Mouse (Mus musculus) MN1 (cell line): ENCODE results near the gene Irf2bp2.

Source experiments
- DNase-seq: peaks from one replicate; pipeline ENCODE4 v3.0.0-alpha.2; 2016; ENCODE audit warnings: low spot score

Gene Irf2bp2

DNA sequence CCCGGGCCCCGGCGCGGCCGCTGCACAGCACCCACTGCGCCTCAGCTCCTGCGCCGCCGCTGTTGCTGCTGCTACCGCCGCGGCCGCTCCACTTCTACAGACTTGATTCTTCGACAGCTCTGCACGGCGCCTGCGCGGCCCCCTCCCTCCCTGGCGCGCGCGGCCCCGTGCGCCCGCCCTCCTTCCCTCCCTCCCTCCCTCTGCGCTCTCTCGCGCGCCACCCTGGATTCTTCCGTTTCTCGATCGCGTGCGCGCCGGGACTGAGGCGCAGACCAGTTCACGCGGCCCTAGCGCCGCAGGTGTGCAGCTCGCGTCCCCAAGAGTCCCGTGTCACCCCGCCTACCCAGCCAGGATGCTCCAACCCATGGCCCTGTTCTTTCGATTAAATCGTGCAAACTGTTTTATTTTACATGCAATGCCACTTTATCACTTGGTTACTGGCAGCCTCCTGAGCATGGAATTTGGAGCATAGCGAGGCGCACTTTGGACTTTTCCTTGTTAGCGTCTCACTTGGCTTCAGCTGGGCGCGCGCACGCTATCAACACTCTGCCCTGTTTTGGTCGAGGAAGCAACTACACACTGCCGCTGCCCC is at the start of gene Irf2bp2:
TSS of gene Irf2bp2 (minus strand) at position 98 of the 592 bp plus-strand sequence.
- peak; percentile 97 for DNase-seq

GRCm38 (mm10) chr8:126642665-126643064 is 48.9 kb upstream of the Irf2bp2 start:
- DNase-seq: no peak

- no peak for DNase-seq
These were observed 47.9 kb upstream of the Irf2bp2 start for GRCm38 (mm10) chr8:126641568-126642295.

- no peak for DNase-seq
These were observed 45.4 kb upstream of the Irf2bp2 start for GRCm38 (mm10) chr8:126639161-126639560.

GRCm38 (mm10) chr8:126638027-126638426 is 44.2 kb upstream of the Irf2bp2 start:
- no peak for DNase-seq

- no peak for DNase-seq
These were observed 40.8 kb upstream of the Irf2bp2 start for GRCm38 (mm10) chr8:126634541-126635048.

DNA sequence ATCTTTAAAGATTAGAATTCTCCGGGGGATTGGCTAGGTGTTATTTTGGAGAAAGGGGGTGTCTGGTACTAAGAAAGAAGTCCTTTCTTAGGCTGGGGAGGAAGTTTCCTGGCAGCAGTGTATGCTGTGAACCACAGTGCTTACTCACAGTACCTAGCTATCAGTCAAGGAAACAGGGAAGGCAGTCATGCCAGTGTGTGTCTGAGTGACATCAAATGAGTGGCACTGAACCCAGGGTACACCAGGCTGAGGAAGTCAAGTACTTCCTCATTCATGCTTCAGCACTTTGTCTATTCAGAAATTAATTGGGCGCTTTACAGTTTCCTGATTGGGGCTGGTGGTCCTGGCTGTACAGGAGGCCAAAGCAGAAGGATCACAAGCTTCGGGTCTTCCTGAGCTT is 34.8 kb upstream of the Irf2bp2 start:
- DNase-seq: no peak

GRCm38 (mm10) chr8:126626415-126626814 is 32.6 kb upstream of the Irf2bp2 start:
- DNase-seq: no peak

- DNase-seq: no peak
These were observed 28.5 kb upstream of the Irf2bp2 start for GRCm38 (mm10) chr8:126622111-126622795.

GRCm38 (mm10) chr8:126620721-126621120 is 26.9 kb upstream of the Irf2bp2 start:
- no peak for DNase-seq

- DNase-seq: no peak
These were observed 25.7 kb upstream of the Irf2bp2 start for GRCm38 (mm10) chr8:126619487-126619886.

GRCm38 (mm10) chr8:126617665-126618064 is 23.9 kb upstream of the Irf2bp2 start:
- DNase-seq: no peak

GRCm38 (mm10) chr8:126616736-126617135 is 22.9 kb upstream of the Irf2bp2 start:
- peak; percentile 38 for DNase-seq

GRCm38 (mm10) chr8:126615765-126616164 is 22.0 kb upstream of the Irf2bp2 start:
- no peak for DNase-seq

DNA sequence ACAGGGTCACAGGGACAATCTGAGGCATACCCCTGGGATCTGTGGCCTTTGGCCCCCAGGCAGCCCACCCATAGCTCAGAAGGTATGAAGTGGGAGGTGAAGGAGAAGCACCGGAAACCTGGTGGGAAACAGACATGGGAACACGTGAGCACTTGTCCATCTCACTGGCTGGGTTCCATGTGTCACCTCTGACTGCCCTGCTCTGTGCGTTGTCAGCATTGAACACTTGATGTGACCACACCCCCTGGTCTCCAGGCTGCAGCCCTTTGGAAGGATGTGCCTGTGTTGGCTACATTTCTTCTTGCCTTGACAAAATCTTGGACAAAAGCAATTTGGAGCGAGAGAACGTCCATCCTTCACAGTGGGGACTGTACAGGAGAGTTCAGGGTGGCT is 20.9 kb upstream of the Irf2bp2 start:
- peak; percentile 48 for DNase-seq

- peak; percentile 91 for DNase-seq
These were observed 20.4 kb upstream of the Irf2bp2 start for GRCm38 (mm10) chr8:126614062-126614739.

GRCm38 (mm10) chr8:126613143-126613542 is 19.4 kb upstream of the Irf2bp2 start:
- DNase-seq: no peak

GRCm38 (mm10) chr8:126612739-126613138 is 19.0 kb upstream of the Irf2bp2 start:
- DNase-seq: no peak

GRCm38 (mm10) chr8:126610713-126611112 is 16.9 kb upstream of the Irf2bp2 start:
- peak; percentile 45 for DNase-seq

GRCm38 (mm10) chr8:126609556-126610263 is 15.9 kb upstream of the Irf2bp2 start:
- no peak for DNase-seq

DNA sequence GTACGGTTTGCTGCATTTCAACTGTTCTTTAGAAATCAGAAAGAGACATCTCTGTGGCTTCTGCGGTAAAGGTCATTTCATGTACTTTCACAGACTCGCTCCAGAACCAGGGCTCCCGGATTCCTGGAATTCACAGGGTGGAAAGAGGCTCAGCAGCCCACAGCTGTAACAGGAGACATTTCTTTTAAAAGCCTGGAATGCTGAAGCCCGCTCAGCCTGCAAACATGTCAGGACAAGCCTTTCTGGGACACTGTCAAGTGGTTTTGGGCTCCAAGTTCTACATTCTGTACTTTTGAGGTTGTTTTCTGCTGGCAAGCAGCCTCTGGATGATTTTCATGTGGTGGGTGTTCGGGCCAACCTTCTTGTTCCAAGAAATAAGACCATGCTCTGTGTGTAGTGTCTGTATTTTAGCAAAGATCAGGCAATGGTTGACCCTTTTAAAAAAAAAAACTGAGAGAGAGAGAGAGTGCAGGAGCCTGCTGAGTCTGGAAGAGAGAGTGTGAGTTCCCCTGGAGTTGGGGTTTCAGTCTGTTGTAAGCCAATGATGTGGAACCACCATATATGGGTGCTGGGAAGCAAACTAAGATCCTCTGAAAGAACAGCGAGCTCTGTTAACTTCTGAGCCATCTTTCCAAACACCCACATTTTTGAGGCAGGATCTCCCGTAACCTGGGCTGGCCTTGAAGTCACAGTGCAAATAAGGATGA is 9.6 kb upstream of the Irf2bp2 start:
- DNase-seq: no peak
